Mouse (Mus musculus): ENCODE results near the gene Gphb5. TPM values are rescaled to one million over a fixed set of nuclear protein-coding genes. Genes with fewer than 3 reads are reported as not detected.

Gphb5 gene
- polyA plus RNA-seq, 1 experiment, result 0.19 TPM

DNA sequence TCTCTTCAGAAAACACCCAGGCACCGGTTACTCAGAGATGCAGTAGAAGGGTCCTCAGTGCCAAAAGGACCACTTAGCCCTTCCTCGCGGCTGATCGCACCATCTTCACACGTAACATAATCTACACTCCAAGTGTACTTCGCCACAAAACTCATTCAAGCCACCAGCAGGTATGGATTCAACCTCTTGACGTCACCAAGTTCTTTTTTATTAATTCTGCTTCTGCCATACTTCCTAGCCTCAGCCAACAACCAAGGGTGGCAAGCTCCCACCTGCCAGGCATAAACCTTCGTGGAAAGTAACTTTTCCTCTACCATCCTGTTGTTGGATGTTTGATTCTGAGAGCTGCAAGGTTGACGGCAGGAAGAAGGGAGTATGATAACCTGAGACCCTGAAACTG lies 28.1 kb downstream of the Gphb5 start:
- TF ChIP-seq POLR2A (IDR thresholded peaks at IDR 0.05; ENCODE audit: control insufficient read depth, extremely low read depth, insufficient read depth, low read length, poor library complexity), result no peak
- TF ChIP-seq CTCF (IDR thresholded peaks at IDR 0.05; ENCODE audit: borderline replicate concordance, control insufficient read depth, extremely low read depth, insufficient read depth, low read length, poor library complexity), result no peak
- peaks cover 5% of the 10 kb centered on the region for H3K4me1 ChIP-seq (replicated peaks; ENCODE audit: control insufficient read depth, insufficient read depth, low read length)
- no peak overlapping the region for H3K4me3 ChIP-seq (ENCODE audit: control insufficient read depth, insufficient read depth, low read length)
- DNase-seq, result no peak
- no peaks in the 10 kb centered on the region for H3K36me3 ChIP-seq (ENCODE audit: control insufficient read depth, insufficient read depth, low read length)
- WGBS, result 93% methylated on average over 9 of the region's 9 CpGs
- H3K27me3 ChIP-seq (ENCODE audit: control insufficient read depth, insufficient read depth, low read length), result no peaks in the 10 kb centered on the region
- H3K27ac ChIP-seq (ENCODE audit: control insufficient read depth, insufficient read depth, low read length), result no peak overlapping the region

DNA sequence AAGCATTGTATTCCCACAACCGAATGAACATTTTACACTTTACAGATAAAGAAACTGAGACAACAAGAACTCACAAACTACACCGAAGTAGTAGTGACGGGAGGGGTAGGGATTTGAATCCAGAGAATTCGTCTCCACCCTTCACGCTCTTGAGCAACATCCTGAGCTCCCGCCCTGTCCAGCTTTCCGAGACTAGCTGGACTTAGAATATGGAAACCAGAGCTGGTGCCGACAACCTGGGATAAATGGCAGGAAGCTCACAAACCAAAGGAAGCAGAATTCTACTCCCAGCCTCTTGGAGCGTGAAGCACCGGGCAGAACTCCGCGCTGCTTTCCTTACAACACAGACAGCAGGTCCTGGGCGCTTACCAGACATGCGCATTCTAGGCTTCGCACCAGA lies 28.7 kb downstream of the Gphb5 start:
- peak overlapping the region; percentile 2; the same call in 1 of the 2 replicates for H3K27ac ChIP-seq (ENCODE audit: control insufficient read depth, insufficient read depth, low read length)
- peaks cover 5% of the 10 kb centered on the region for H3K4me1 ChIP-seq (replicated peaks; ENCODE audit: control insufficient read depth, insufficient read depth, low read length)
- H3K4me3 ChIP-seq (ENCODE audit: control insufficient read depth, insufficient read depth, low read length), result no peak overlapping the region
- WGBS, result 91% methylated on average over 15 of the region's 15 CpGs
- no peaks in the 10 kb centered on the region for H3K36me3 ChIP-seq (ENCODE audit: control insufficient read depth, insufficient read depth, low read length)
- no peaks in the 10 kb centered on the region for H3K27me3 ChIP-seq (ENCODE audit: control insufficient read depth, insufficient read depth, low read length)
- no peak for TF ChIP-seq CTCF (IDR thresholded peaks at IDR 0.05; ENCODE audit: borderline replicate concordance, control insufficient read depth, extremely low read depth, insufficient read depth, low read length, poor library complexity)
- no peak for TF ChIP-seq POLR2A (IDR thresholded peaks at IDR 0.05; ENCODE audit: control insufficient read depth, extremely low read depth, insufficient read depth, low read length, poor library complexity)
- no peak for DNase-seq

DNA sequence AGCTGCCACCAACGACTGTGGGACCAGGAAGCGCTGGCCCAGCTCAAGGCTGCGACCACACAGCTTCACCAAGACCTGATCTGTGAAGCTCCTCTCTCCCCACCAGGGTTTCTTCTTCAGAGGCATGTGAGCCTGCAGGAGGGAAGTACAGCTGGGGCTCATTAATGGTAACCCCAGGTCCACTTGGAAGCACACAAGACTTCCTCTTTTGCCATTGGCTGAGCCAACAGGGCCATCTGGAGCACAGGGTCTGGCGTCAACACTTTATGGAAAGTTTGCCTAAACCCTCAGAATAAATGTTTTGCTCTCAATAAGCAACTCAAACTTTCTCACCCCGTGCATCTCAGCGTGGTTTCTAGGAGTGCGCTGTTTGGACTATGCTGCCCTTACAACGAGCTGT lies 29.4 kb downstream of the Gphb5 start:
- no peaks in the 10 kb centered on the region for H3K36me3 ChIP-seq (ENCODE audit: control insufficient read depth, insufficient read depth, low read length)
- no peak overlapping the region for H3K27ac ChIP-seq (ENCODE audit: control insufficient read depth, insufficient read depth, low read length)
- no peaks in the 10 kb centered on the region for H3K27me3 ChIP-seq (ENCODE audit: control insufficient read depth, insufficient read depth, low read length)
- 83% methylated on average over 8 of the region's 8 CpGs for WGBS
- DNase-seq, result no peak
- no peak overlapping the region for H3K4me3 ChIP-seq (ENCODE audit: control insufficient read depth, insufficient read depth, low read length)
- no peak for TF ChIP-seq POLR2A (IDR thresholded peaks at IDR 0.05; ENCODE audit: control insufficient read depth, extremely low read depth, insufficient read depth, low read length, poor library complexity)
- TF ChIP-seq CTCF (IDR thresholded peaks at IDR 0.05; ENCODE audit: borderline replicate concordance, control insufficient read depth, extremely low read depth, insufficient read depth, low read length, poor library complexity), result no peak
- H3K4me1 ChIP-seq (replicated peaks; ENCODE audit: control insufficient read depth, insufficient read depth, low read length), result peaks cover 5% of the 10 kb centered on the region

DNA sequence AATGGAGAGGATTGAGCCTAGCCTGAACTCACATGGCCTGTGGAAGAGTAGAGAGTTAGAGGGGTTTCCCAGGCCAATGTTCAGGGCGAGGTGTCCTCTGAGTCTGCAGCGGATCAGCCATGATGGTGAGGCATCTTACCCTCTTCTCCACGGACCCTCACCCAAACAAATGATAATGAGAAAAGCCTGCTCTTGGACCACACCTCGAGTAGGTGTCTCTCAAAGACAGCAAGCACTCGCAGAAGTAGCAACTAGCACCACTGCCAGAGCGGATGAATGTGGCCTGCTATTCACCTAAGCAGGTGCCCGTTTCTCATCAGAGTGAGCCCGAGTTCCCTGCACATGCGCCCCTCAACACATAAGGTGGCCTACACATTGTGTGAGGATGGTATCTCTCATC lies 29.9 kb downstream of the Gphb5 start:
- TF ChIP-seq CTCF (IDR thresholded peaks at IDR 0.05; ENCODE audit: borderline replicate concordance, control insufficient read depth, extremely low read depth, insufficient read depth, low read length, poor library complexity) (no peak), POLR2A (IDR thresholded peaks at IDR 0.05; ENCODE audit: control insufficient read depth, extremely low read depth, insufficient read depth, low read length, poor library complexity) (no peak)
- Histone ChIP-seq H3K4me1 (replicated peaks; ENCODE audit: control insufficient read depth, insufficient read depth, low read length) (peaks cover 4% of the 10 kb centered on the region), H3K27ac (ENCODE audit: control insufficient read depth, insufficient read depth, low read length) (no peak overlapping the region), H3K4me3 (ENCODE audit: control insufficient read depth, insufficient read depth, low read length) (no peak overlapping the region), H3K36me3 (ENCODE audit: control insufficient read depth, insufficient read depth, low read length) (no peaks in the 10 kb centered on the region), H3K27me3 (ENCODE audit: control insufficient read depth, insufficient read depth, low read length) (no peaks in the 10 kb centered on the region)
- DNase-seq, result no peak
- 94% methylated on average over 9 of the region's 9 CpGs for WGBS

DNA sequence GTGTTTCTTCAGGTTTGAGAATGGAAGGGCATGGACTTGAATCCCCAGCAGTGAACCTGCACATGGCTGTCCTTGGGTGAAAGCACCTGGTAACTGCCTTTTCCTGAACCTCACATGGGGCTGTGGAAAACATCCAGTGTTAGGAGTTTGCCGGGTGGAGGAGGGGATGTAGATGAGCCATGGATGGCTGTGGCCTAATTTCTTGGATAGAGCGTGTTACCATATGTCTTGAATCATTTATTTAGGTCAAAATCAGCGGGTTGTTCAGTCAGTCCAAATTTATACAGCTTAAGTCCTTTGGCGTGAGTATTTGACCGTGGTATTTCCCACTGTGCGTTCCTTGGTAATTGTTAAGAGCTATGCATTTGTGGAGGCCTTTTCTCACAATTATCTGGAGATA lies 40.5 kb downstream of the Gphb5 start:
- Histone ChIP-seq H3K36me3 (ENCODE audit: control insufficient read depth, insufficient read depth, low read length) (no peaks in the 10 kb centered on the region), H3K27me3 (ENCODE audit: control insufficient read depth, insufficient read depth, low read length) (no peaks in the 10 kb centered on the region), H3K4me3 (ENCODE audit: control insufficient read depth, insufficient read depth, low read length) (no peak overlapping the region), H3K4me1 (replicated peaks; ENCODE audit: control insufficient read depth, insufficient read depth, low read length) (no peaks in the 10 kb centered on the region), H3K27ac (ENCODE audit: control insufficient read depth, insufficient read depth, low read length) (no peak overlapping the region)
- no peak for DNase-seq
- no peak for TF ChIP-seq CTCF (IDR thresholded peaks at IDR 0.05; ENCODE audit: borderline replicate concordance, control insufficient read depth, extremely low read depth, insufficient read depth, low read length, poor library complexity)
- no peak for TF ChIP-seq POLR2A (IDR thresholded peaks at IDR 0.05; ENCODE audit: control insufficient read depth, extremely low read depth, insufficient read depth, low read length, poor library complexity)
- 96% methylated on average over 6 of the region's 6 CpGs for WGBS

DNA sequence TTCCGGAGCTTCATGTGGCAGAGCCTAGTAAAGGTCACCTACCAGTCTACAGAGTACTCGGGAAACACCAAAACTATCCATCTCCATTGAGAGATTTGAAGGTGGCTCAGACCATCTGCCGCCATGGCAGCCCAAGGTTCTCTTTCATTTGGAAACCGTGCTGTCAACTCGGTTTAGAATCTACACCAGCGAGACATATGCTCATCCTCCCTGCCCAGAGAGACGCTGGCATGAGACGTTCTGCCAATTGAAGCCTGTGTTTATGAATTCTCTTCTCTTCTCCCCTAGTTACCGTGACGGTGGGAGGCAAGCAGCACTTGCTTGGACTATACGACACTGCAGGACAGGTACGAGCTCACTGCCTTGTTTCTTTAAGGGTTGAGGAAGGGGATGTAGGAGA lies 41.5 kb downstream of the Gphb5 start:
- H3K4me3 ChIP-seq (ENCODE audit: control insufficient read depth, insufficient read depth, low read length), result no peak overlapping the region
- TF ChIP-seq POLR2A (IDR thresholded peaks at IDR 0.05; ENCODE audit: control insufficient read depth, extremely low read depth, insufficient read depth, low read length, poor library complexity), result no peak
- no peak for TF ChIP-seq CTCF (IDR thresholded peaks at IDR 0.05; ENCODE audit: borderline replicate concordance, control insufficient read depth, extremely low read depth, insufficient read depth, low read length, poor library complexity)
- no peaks in the 10 kb centered on the region for H3K4me1 ChIP-seq (replicated peaks; ENCODE audit: control insufficient read depth, insufficient read depth, low read length)
- no peak for DNase-seq
- no peaks in the 10 kb centered on the region for H3K27me3 ChIP-seq (ENCODE audit: control insufficient read depth, insufficient read depth, low read length)
- no peak overlapping the region for H3K27ac ChIP-seq (ENCODE audit: control insufficient read depth, insufficient read depth, low read length)
- WGBS, result 95% methylated on average over 12 of the region's 12 CpGs
- H3K36me3 ChIP-seq (ENCODE audit: control insufficient read depth, insufficient read depth, low read length), result no peaks in the 10 kb centered on the region

DNA sequence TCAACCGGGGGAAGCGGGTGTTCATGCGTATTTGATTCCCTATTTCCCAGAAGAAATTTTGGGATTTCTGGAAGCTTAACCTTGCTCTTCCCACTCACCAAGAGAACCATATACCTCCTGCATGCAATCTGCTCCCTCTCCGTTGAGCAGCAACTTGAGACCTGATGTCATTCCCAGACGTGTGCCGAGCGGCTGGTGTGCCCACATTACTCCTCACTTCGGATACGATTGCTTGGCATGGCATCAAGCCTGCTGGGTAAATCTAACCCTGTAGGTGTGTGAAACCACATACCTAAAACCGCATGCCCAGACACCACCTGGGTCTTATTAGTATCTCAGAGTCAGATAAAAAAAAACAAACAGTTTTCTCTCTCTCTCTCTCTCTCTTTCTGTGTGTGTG lies 42.1 kb downstream of the Gphb5 start:
- TF ChIP-seq CTCF (IDR thresholded peaks at IDR 0.05; ENCODE audit: borderline replicate concordance, control insufficient read depth, extremely low read depth, insufficient read depth, low read length, poor library complexity), result no peak
- no peak for TF ChIP-seq POLR2A (IDR thresholded peaks at IDR 0.05; ENCODE audit: control insufficient read depth, extremely low read depth, insufficient read depth, low read length, poor library complexity)
- Histone ChIP-seq H3K27ac (ENCODE audit: control insufficient read depth, insufficient read depth, low read length) (no peak overlapping the region), H3K36me3 (ENCODE audit: control insufficient read depth, insufficient read depth, low read length) (no peaks in the 10 kb centered on the region), H3K4me3 (ENCODE audit: control insufficient read depth, insufficient read depth, low read length) (no peak overlapping the region), H3K27me3 (ENCODE audit: control insufficient read depth, insufficient read depth, low read length) (no peaks in the 10 kb centered on the region), H3K4me1 (replicated peaks; ENCODE audit: control insufficient read depth, insufficient read depth, low read length) (no peaks in the 10 kb centered on the region)
- no peak for DNase-seq
- WGBS, result 95% methylated on average over 10 of the region's 10 CpGs

Measured in thymus, adult 2 months (tissue).